Mouse (Mus musculus) hindbrain, embryonic 16.5 days (tissue): ENCODE measurements at regions not wholly inside any gene's neighbourhood (a gene's known extent, or its start where the extent isn't known, plus 50 kb on each side); places are given as distances from the start of the nearest gene placed in this dataset.

Experiments used
- ATAC-seq: fragments of 200-750 bp; cut with Nextera tagmentation; 2 replicates; pipeline ENCODE4 v1.8.0; 2017; ENCODE audit warnings: moderate TSS enrichment, moderate library complexity
- H3K27ac ChIP-seq: fragments of 300-500 bp; sonication (generic); 2 replicates; pipeline ENCODE4 v1.5.1; 2014; ENCODE audit warnings: low read depth, mild to moderate bottlenecking, control low read depth, low read length, moderate library complexity
- H3K27me3 ChIP-seq: fragments of 300-500 bp; sonication (generic); replicated peaks from 2 replicates; pipeline ENCODE4 v1.6.1; 2014; ENCODE audit warnings: low read length; ENCODE audit not compliant: control insufficient read depth, insufficient read depth
- H3K36me3 ChIP-seq: fragments of 300-500 bp; sonication (generic); 2 replicates; pipeline ENCODE4 v1.6.1; 2014; ENCODE audit warnings: mild to moderate bottlenecking, low read length, moderate library complexity, mixed read lengths; ENCODE audit not compliant: control insufficient read depth, insufficient read depth
- H3K4me1 ChIP-seq: fragments of 300-500 bp; sonication (generic); 2 replicates; pipeline ENCODE4 v1.6.1; 2014; ENCODE audit warnings: low read depth, low read length; ENCODE audit not compliant: control insufficient read depth, insufficient read depth
- H3K4me2 ChIP-seq: fragments of 300-500 bp; sonication (generic); 2 replicates; pipeline ENCODE4 v1.6.1; 2014; ENCODE audit warnings: mild to moderate bottlenecking, low read length, control low read depth, moderate library complexity
- H3K4me3 ChIP-seq: fragments of 300-500 bp; sonication (generic); 2 replicates; pipeline ENCODE4 v1.5.1; 2014; ENCODE audit warnings: mild to moderate bottlenecking, low read length, control low read depth, moderate library complexity
- H3K9ac ChIP-seq: fragments of 300-500 bp; sonication (generic); 2 replicates; pipeline ENCODE4 v1.6.1; 2014; ENCODE audit warnings: low read depth, mild to moderate bottlenecking, control low read depth, low read length, moderate library complexity
- H3K9me3 ChIP-seq: fragments of 300-500 bp; sonication (generic); 2 replicates; pipeline ENCODE4 v1.6.1; 2014; ENCODE audit warnings: mild to moderate bottlenecking, low read length, moderate library complexity; ENCODE audit not compliant: control insufficient read depth
- WGBS: fragments of 180-500 bp; shearing (Covaris S2); extraction: QIAGEN DNeasy Blood & Tissue Kit; methylation state at CpG from one replicate; pipeline ENCODE4 v1.1.7; 2014; 5-methylcytosine and 5-hydroxymethylcytosine counted together

GRCm38 (mm10) chr17:45341573-45341972, 92.0 kb downstream of the Cdc5l start:
- Histone ChIP-seq H3K9me3 (peaks cover 7% of the 10 kb centered on the region), H3K36me3 (no peaks in the 10 kb centered on the region), H3K4me3 (no peak overlapping the region), H3K9ac (no peak overlapping the region), H3K27ac (no peak overlapping the region), H3K27me3 (no peaks in the 10 kb centered on the region), H3K4me1 (no peaks in the 10 kb centered on the region), H3K4me2 (no peak overlapping the region)
- WGBS = 63% methylated on average over 6 of the region's 6 CpGs
- no peak for ATAC-seq

- no peak overlapping the region for H3K4me2 ChIP-seq
- ATAC-seq = no peak
- no peaks in the 10 kb centered on the region for H3K36me3 ChIP-seq
- peaks cover 7% of the 10 kb centered on the region for H3K9me3 ChIP-seq
- 91% methylated on average over 4 of the region's 4 CpGs for WGBS
- no peaks in the 10 kb centered on the region for H3K27me3 ChIP-seq
- H3K4me1 ChIP-seq = no peaks in the 10 kb centered on the region
- H3K27ac ChIP-seq = no peak overlapping the region
- no peak overlapping the region for H3K4me3 ChIP-seq
- H3K9ac ChIP-seq = no peak overlapping the region
These were observed 92.7 kb downstream of the Cdc5l start for GRCm38 (mm10) chr17:45340851-45341250.

GRCm38 (mm10) chr17:45339226-45339625, 94.3 kb downstream of the Cdc5l start:
- Histone ChIP-seq H3K4me1 (no peaks in the 10 kb centered on the region), H3K9me3 (peaks cover 6% of the 10 kb centered on the region), H3K27me3 (no peaks in the 10 kb centered on the region), H3K9ac (no peak overlapping the region), H3K4me3 (no peak overlapping the region), H3K4me2 (no peak overlapping the region), H3K27ac (no peak overlapping the region), H3K36me3 (no peaks in the 10 kb centered on the region)
- no peak for ATAC-seq
- WGBS = 77% methylated on average over 11 of the region's 11 CpGs

- Histone ChIP-seq H3K9me3 (no peaks in the 10 kb centered on the region), H3K9ac (no peak overlapping the region), H3K36me3 (no peaks in the 10 kb centered on the region), H3K4me2 (no peak overlapping the region), H3K4me3 (no peak overlapping the region), H3K4me1 (no peaks in the 10 kb centered on the region), H3K27me3 (no peaks in the 10 kb centered on the region), H3K27ac (no peak overlapping the region)
- WGBS = 85% methylated on average over 4 of the region's 4 CpGs
- no peak for ATAC-seq
These were observed 95.5 kb downstream of the Cdc5l start for GRCm38 (mm10) chr17:45338086-45338485.

- ATAC-seq = no peak
These were observed 97.9 kb downstream of the Cdc5l start for GRCm38 (mm10) chr17:45335586-45336151.

GRCm38 (mm10) chr17:45334732-45335381, 98.7 kb downstream of the Cdc5l start:
- H3K9ac ChIP-seq = no peak overlapping the region
- WGBS = 71% methylated on average over 13 of the region's 13 CpGs
- peak; percentile 24; the same call in 1 of the 2 replicates for ATAC-seq
- no peaks in the 10 kb centered on the region for H3K27me3 ChIP-seq
- no peak overlapping the region for H3K27ac ChIP-seq
- no peaks in the 10 kb centered on the region for H3K36me3 ChIP-seq
- no peak overlapping the region for H3K4me2 ChIP-seq
- no peaks in the 10 kb centered on the region for H3K9me3 ChIP-seq
- no peak overlapping the region for H3K4me3 ChIP-seq
- no peaks in the 10 kb centered on the region for H3K4me1 ChIP-seq

More at GRCm38 (mm10) chr17:45335586-45336151, 97.9 kb downstream of the Cdc5l start:
- Histone ChIP-seq H3K4me3 (no peak overlapping the region), H3K27ac (no peak overlapping the region), H3K4me2 (no peak overlapping the region), H3K27me3 (no peaks in the 10 kb centered on the region), H3K36me3 (no peaks in the 10 kb centered on the region), H3K4me1 (no peaks in the 10 kb centered on the region), H3K9ac (no peak overlapping the region), H3K9me3 (no peaks in the 10 kb centered on the region)
- 79% methylated on average over 9 of the region's 9 CpGs for WGBS

GRCm38 (mm10) chr17:45332321-45332720, 101.2 kb downstream of the Cdc5l start:
- H3K4me3 ChIP-seq = no peak overlapping the region
- 52% methylated on average over 12 of the region's 12 CpGs for WGBS
- H3K27ac ChIP-seq = no peak overlapping the region
- no peaks in the 10 kb centered on the region for H3K36me3 ChIP-seq
- H3K9me3 ChIP-seq = no peaks in the 10 kb centered on the region
- H3K9ac ChIP-seq = no peak overlapping the region
- no peaks in the 10 kb centered on the region for H3K27me3 ChIP-seq
- no peak overlapping the region for H3K4me2 ChIP-seq
- H3K4me1 ChIP-seq = no peaks in the 10 kb centered on the region
- no peak for ATAC-seq

GRCm38 (mm10) chr17:45329241-45329640, 104.3 kb downstream of the Cdc5l start:
- Histone ChIP-seq H3K9me3 (no peaks in the 10 kb centered on the region), H3K27me3 (no peaks in the 10 kb centered on the region), H3K4me2 (no peak overlapping the region), H3K4me1 (no peaks in the 10 kb centered on the region; the same call in 1 of the 2 replicates), H3K36me3 (no peaks in the 10 kb centered on the region), H3K9ac (no peak overlapping the region), H3K4me3 (no peak overlapping the region), H3K27ac (no peak overlapping the region)
- ATAC-seq = no peak
- 44% methylated on average over 9 of the region's 9 CpGs for WGBS

GRCm38 (mm10) chr17:45326726-45327125, 106.8 kb downstream of the Cdc5l start:
- no peaks in the 10 kb centered on the region for H3K9me3 ChIP-seq
- H3K4me2 ChIP-seq = no peak overlapping the region
- H3K4me3 ChIP-seq = no peak overlapping the region
- no peaks in the 10 kb centered on the region; the same call in 1 of the 2 replicates for H3K4me1 ChIP-seq
- no peaks in the 10 kb centered on the region for H3K36me3 ChIP-seq
- no peaks in the 10 kb centered on the region for H3K27me3 ChIP-seq
- ATAC-seq = peak; percentile 60
- no peak overlapping the region for H3K27ac ChIP-seq
- no peak overlapping the region for H3K9ac ChIP-seq
- WGBS = 52% methylated on average over 10 of the region's 10 CpGs
